Mouse (Mus musculus) T-cell, adult 2 months (primary cell): ENCODE measurements at regions not wholly inside any gene's neighbourhood (a gene's known extent, or its start where the extent isn't known, plus 50 kb on each side); places are given as distances from the start of the nearest gene placed in this dataset.
A peak's percentile ranks its signal among the peaks of the same experiment; 100 is the strongest.

ENCODE experiments used
- DNase-seq: peaks from one replicate; pipeline ENCODE4 v3.0.0; 2022; ENCODE audit warnings: low spot score

- DNase-seq, result no peak
These were observed 54.1 kb upstream of the Rell1 start for GRCm38 (mm10) chr5:64022633-64023323.

- no peak for DNase-seq
These were observed 54.6 kb upstream of the Rell1 start for GRCm38 (mm10) chr5:64023324-64023650.

- peak; percentile 69 for DNase-seq
These were observed 55.7 kb upstream of the Rell1 start for GRCm38 (mm10) chr5:64024420-64024819.

DNA sequence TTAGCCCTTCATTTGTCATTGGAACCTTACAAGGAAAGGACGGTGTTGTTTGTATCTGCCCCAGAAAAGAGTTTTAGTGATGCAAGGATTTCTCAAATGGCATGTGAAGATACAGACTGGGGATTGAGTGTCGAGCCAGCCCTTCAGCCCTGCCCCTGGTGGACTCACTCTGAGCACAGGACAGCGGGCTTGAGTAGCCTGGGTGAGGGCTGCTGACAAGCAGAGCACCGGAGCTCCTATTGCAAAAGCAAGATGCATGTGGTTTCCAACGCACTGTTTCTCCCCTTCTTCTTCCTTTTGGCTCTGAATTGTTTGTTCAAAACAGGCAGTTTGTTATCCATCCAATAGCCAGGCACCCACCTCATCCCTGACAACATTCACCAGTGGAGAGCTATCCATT, 59.0 kb upstream of the Rell1 start:
- DNase-seq, result no peak

DNA sequence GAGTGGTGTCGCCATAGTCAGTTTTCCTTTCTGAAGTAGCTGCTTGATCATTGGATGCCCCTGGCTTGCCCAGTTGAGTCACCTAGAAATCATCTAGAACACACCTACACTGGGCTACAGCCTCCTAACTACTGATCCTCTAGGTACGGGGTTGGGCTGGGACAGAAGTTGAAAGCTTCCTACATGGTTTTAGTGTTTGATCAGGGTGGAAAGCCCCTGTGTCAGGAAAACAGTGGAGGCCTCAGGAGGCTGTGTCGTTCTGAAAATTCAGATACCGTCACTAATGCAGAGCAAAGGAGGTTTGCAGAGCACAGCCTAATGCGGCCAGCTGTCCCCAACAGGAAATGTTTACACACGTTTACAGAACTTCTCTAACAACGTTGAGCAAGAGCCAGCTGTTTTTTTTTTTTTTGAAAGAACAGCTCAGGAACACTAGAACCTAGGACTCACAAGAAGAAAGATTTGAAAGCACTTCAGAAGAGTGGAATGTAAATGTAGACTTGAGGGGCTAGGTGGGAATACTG, 61.0 kb upstream of the Rell1 start:
- peak; percentile 74 for DNase-seq

DNA sequence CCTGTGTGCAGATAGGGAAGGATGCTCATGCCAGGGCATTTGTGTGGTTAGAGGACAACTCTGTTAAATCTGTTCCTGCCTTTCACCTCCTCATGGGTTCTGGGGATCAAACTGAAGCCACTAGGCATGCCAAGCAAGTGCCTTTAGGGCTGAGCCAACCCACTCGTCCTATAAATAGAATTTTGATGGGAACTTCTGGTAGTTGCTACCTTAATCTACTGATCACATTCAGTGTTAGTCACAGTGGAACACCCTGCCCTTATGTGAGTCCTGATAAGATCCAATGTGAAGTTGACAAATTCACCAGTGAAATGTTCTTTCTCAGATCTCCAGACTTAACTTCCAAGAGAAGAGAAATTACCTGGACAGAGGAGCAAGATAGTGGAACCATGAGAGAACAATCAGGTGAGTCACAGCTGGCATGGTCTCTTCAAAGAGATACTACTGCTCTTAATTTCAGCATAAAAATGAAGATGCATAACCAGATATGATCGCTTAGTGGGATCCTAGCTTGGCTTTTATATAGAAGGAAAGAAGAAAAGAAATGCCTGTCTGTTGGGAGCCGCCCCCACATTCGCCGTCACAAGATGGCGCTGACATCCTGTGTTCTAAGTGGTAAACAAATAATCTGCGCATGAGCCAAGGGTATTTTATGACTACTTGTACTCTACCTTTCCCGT, 61.7 kb upstream of the Rell1 start:
- DNase-seq, result peak; percentile 73

DNA sequence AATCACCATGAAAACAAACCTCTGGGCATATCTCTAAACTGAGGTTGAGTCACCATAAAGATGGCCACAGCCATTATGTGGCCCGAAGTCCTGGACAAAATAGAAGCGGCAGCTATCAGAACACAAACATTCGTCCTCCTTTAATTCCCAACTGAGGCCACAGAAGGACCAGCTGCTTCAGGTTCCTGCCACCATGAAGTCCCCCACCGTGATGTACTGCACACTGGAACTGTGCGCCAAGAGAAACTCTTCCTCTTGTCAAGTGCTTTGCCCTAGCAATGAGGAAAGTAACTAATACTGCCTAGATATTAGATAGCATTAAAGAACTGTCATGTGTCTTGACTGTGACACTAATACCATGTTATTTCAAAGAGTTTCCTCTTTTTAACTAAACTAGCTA, 54.4 kb upstream of the Pgm2 start:
- DNase-seq, result no peak

- peak; percentile 77 for DNase-seq
These were observed 52.1 kb upstream of the Pgm2 start for GRCm38 (mm10) chr5:64040676-64041075.
